Mouse (Mus musculus) heart, postnatal 4 days (tissue): ENCODE measurements around the gene 2310030G06Rik. TPM values are rescaled to one million over a fixed set of nuclear protein-coding genes. Genes with fewer than 3 reads are reported as not detected.

Experiments used
- DNase-seq: peaks from one replicate; pipeline ENCODE4 v3.0.0; 2021
- total RNA-seq, 2 experiments: library from RNA; stranded (reverse); gene quantifications; 2 replicates each; pipeline ENCODE4 v1.2.3; 2021

2310030G06Rik gene
- total RNA-seq, 2 experiments from 2014 or later = 5.2 to 6.3 TPM

DNA sequence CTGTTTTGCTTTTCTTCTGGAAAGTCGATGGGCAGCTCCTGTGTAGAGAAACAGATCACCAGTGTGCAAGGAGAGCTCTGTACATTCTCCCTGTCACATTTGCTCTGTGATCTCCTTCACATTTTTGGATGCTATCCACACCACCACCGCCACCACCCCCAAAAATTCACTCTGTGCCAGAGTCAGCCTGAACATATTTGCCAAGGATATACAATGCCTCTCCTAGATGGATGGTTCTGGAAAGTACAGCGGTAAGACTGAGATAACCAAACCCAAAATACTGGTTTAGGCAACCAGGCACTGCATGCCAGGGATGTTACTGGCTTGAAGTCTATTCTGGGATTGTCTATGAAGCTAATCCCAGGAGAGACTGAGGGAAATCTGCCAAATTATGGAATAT is 4.1 kb downstream of the 2310030G06Rik start:
- no peak for DNase-seq

- no peak for DNase-seq
These were observed 5.2 kb downstream of the 2310030G06Rik start for GRCm38 (mm10) chr9:50740867-50741784.

DNA sequence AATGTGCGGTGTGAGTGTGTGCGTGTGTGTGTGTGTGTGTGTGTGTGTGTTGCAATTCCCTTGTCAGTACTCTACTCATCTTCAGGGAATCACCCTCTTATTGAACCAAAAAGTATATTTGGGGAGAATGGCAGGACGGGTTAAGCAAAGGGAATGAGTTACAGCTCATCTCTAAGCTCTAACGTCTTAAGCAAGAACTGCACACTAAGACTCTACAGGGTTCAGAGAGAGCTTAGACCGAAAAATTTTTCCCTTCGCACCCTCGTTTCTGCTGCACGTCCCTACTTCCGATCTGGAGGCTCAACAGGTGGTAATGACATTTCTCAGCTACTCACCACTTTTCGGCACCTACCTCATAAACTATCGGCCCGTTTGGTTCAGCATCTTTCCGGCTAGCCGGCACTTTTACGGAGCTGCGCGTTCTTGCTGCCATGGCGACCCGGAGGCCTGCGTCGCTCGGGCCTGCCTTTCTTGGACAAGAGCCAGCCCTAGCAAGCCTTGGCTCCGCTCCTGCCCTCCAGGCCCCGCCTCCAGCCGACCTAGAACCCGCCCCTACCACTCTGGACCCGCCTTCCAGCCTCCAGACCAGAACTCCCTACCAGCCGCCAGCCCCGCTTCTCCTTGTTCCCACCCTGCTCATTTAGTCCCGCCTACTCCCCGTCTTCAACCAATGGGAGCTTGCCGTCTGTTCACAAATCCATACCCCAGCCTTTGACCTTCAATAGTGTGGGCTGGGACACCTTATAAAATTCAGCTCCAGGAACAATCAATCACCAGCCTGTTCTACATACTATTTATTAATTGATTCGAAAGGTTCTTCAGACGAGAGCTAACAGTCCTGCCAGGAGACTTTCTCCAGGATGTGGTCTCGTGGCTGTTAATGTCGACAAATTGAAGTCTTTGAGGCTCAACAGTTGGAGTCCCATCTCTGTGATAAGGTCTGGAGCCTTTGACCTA is 7.1 kb downstream of the 2310030G06Rik start, which contains the start of gene Dixdc1:
Gene Dixdc1, minus strand, starts transcription at position 604 of the 957 bp plus-strand sequence.
- DNase-seq = peak; percentile 98

DNA sequence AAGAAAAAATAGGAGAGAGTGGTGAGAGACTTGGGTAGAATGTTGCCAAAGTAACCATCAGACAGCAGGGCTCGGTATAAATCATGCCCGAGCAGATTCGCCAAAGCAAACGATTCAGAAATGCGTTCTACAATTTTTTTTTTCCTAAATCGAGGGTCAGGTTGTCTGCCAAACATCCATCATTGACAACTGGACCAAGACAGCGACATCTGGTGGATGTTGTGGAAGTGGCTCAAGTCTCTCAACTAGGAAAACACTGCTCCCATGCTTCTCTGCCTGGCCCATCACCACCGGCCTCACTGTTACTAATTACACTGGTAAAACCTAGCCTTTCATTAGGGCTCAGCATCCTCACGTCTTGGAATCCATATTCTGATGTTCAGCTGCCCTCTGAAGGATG is 11.3 kb downstream of the 2310030G06Rik start:
- DNase-seq = peak; percentile 74

GRCm38 (mm10) chr9:50732560-50732959 is 13.8 kb downstream of the 2310030G06Rik start:
- DNase-seq = no peak

DNA sequence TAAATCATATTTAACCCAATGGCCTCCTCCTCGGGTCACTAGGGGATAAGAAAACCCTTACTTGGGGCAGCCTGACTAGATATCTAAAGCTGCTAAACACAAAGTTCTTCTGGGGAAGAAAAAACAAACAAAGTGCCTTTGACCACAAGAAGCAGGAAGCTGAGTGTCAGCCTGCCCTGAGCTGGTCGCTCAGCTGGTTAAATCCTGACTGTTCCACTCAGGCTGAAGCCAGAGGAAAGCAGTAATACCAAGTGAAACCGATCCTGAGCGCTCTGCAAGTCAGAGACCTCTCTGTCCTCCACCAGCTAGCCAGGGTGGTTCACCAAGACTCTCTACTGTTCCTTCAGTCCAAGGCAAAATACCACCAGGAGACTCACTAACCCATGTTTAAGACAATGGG is 16.7 kb downstream of the 2310030G06Rik start:
- no peak for DNase-seq

DNA sequence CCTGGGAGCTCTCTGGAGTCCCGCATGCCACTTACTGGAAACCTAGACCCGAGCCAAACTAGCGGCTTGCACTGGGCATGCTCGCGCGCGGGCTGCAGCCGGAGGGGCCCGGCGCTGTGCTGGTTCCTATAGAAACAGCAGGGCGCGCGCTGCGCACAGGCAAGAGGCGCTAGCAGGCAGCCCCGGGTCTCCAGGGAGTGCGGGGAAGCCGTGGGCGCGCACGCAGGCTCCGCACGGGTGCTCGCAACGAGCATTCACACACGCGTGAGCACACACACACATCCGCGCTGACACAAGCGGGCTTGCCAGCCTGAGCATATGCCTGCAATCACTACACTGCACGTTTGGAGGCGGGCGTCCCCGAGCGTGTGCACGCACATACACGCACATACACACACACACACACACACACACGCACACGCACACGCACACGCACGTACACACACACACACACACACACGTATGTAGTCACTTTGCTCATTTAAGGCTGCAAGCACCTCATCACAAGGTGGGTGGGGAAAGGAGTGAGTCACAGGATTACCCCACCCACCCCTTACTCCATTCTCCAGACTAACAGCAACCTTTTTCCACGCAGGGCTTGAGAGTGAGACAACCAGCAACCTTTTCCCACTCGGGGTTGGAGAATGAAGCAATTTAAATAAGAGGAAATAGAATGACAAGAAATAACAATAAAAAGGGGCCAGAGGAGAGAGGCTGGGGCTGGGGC is 18.2 kb downstream of the 2310030G06Rik start:
- DNase-seq = peak; percentile 80

GRCm38 (mm10) chr9:50727171-50727924 is 19.0 kb downstream of the 2310030G06Rik start:
- peak; percentile 35 for DNase-seq

DNA sequence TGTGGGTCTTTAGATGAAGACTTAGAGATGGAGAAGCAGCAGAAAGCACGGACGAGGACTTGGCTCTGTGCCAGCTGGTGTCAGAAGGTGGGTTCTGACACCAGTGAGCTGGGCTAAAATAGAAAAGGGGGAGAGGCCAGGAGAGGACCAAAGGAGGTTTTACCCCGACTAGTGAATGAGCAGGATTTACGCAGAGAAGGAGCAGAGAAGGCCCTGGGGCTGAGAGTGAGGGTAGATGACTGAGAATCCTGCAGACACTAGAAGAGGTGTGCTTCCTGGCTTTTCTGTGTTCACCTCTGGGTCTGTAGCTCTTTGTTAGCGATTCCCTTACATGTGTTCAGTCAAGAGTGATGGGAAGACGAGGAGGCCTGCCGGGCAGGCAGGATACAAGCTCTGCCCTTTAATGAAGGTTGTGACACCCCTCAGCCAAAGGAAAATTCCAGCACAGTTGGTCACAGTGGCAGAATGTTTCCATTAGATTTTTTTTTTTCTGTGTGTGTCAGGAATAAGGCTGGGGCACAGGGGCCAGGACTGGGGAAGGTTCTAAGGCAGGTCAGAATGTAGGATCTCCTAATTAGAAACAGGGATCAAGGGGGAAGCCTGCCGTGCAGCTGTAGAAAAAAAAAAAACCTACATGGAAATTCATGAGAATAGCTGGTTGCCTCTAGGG is 20.3 kb downstream of the 2310030G06Rik start:
- peak; percentile 18 for DNase-seq

GRCm38 (mm10) chr9:50724661-50725330 is 21.5 kb downstream of the 2310030G06Rik start:
- no peak for DNase-seq

DNA sequence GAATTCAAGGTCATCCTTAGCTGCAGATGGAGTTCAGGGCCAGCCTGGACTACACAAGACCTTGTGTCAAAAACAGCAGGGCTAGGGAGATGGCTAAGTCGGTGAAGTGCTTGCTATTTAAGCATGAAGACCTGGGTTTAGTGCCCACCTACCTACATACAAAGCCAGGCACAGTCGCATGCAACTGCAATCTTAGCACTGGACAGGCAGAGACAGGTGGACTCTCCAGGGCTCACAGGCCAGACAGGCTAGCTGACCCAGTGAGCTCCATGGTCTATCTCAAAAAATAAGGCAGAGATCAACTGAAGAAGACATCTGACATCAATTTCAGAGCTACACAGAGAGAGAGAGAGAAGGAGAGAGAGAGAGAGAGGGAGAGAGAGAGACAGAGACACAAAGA is 22.2 kb downstream of the 2310030G06Rik start:
- DNase-seq = no peak

DNA sequence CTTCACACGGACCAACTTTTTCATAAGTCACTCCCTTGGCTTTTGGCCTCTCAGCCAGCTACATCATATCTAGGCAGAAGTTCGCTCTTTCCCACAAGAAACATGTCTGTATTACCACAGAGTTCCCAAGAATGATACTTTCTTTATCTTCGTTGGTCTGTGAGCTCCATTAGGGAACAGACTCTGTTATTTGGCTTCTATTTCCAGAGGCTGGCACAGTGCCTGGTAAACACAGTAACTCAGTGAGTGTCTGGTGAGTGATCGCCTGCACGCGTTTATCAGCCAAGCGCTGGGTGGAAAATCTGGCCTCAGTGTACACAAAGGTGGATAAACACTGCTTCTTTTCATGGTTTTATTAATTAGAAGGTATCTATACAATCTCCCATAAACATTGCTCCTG is 22.9 kb downstream of the 2310030G06Rik start:
- DNase-seq = peak; percentile 92

GRCm38 (mm10) chr9:50722451-50722911 is 23.9 kb downstream of the 2310030G06Rik start:
- peak; percentile 63 for DNase-seq

DNA sequence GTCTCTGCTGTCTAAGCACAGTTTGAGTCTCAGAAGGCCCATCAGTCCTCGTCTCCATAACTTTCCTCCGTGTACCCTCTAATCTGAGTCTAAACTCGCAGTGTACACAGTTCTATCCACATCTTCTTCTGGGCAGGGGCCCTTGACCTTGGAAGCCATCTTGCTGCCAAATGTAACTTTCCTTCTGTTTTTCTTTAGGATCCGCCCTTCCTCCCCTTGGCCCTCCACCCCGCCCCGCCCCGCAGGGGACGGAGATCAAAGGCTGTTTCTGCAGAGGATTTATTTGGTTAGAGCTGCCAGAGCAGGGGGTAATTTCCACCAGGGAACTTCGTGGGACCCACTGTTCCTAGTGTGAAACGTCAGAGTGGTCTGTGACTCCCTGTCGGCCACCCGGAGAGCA is 25.3 kb downstream of the 2310030G06Rik start:
- DNase-seq = peak; percentile 17

DNA sequence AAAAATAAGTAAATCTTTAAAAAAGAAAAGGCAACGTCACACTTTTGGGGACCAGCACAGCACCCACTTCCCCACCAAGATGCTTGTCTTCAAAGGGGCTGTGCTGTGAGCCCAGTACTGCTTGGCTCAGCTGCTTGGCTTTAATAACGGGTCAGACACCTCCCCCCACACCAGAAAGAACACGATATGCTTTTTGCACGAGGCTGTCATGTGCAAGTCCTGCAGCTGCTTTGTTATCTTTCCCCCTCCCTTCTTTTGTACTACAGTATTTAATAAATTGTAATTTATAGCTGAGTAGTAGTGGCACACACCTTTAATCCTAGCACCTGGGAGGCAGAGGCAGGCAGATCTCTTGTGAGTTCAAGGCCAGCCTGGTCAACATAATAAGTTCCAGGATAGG is 27.5 kb downstream of the 2310030G06Rik start:
- DNase-seq = no peak

- no peak for DNase-seq
These were observed 32.1 kb downstream of the 2310030G06Rik start for GRCm38 (mm10) chr9:50714188-50714587.

GRCm38 (mm10) chr9:50711337-50711736 is 35.0 kb downstream of the 2310030G06Rik start:
- DNase-seq = no peak

DNA sequence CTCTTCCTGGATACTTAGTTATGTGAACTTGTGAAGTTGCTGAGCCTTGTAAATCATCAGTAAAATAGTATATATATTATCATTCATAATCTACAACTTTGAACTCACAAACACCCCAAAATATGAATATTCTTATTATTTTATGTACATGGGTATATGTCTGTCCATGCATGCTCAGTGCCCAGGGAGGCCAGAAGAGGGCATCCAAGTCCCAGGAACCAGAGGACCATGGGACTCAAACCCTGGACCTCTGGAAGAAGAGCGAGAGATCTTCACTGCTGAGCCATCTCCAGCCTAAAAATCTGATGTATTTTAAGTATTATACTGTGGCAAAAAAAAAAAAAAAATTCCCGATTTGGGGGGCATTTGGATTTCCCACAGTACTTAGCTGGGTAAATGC is 37.2 kb downstream of the 2310030G06Rik start:
- peak; percentile 57 for DNase-seq

DNA sequence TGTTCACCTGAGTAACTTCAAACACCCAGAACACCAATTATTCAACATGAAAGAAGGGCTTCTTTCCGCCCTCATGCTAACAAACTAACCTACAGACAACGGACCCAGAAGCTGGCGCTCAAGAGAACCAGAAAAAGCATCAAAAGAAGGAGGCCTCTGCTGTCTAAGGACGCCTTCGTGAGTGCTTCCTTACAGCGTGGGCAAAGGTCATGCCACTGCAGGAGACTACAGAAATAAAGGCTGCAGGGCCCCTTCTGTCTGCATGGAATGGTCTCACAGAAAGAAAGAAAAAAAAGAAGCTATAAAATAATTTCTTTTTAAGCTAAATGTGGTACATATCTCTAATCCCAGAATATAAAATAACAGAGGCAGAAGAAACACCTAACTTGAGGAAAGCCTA is 41.4 kb downstream of the 2310030G06Rik start:
- no peak for DNase-seq
